Mouse (Mus musculus) CH12.LX (cell line): ENCODE results near the gene H2-Eb2. TPM values are rescaled to one million over a fixed set of nuclear protein-coding genes. Genes with fewer than 3 reads are reported as not detected.

Source experiments
- DNase-seq: peaks from one replicate; pipeline ENCODE4 v3.0.0-alpha.2; 2013; ENCODE audit errors: extremely low read depth
- H3K27ac ChIP-seq: 2 replicates; pipeline ENCODE4 v1.5.1; 2012; ENCODE audit warnings: low read depth, mild to moderate bottlenecking, control low read depth, moderate library complexity; ENCODE audit not compliant: insufficient read depth
- H3K27me3 ChIP-seq: replicated peaks from 2 replicates; pipeline ENCODE3; 2012; ENCODE audit warnings: inconsistent platforms
- H3K36me3 ChIP-seq, 2 experiments: replicated peaks in 1 of 2; 2 replicates each; pipeline versions ENCODE3 to v1.6.1; 2012; ENCODE audit warnings: inconsistent platforms in 1 of 2, low read length in 1 of 2, mild to moderate bottlenecking in 1 of 2, mixed read lengths in 1 of 2, moderate library complexity in 1 of 2; ENCODE audit not compliant: control insufficient read depth in 1 of 2, insufficient read depth in 1 of 2
- H3K4me1 ChIP-seq, 2 experiments: 2 replicates each; pipeline ENCODE4 v1.6.1; 2012; ENCODE audit warnings: inconsistent platforms in 1 of 2, moderate library complexity in 1 of 2; ENCODE audit not compliant: insufficient read depth in 2 of 2, control insufficient read depth in 1 of 2
- H3K4me2 ChIP-seq: 2 replicates; pipeline ENCODE4 v1.6.1; 2012; ENCODE audit warnings: low read depth, mild to moderate bottlenecking, control low read depth; ENCODE audit not compliant: poor library complexity, insufficient read depth, severe bottlenecking
- H3K4me3 ChIP-seq, 3 experiments: fragments of 150-350 bp in 1 of 3; sonication (generic) in 1 of 3; replicated peaks in 1 of 3; 2 replicates each; pipeline versions ENCODE3 to v1.5.1; 2011 to 2012; ENCODE audit warnings: low read depth in 2 of 3, low read length in 2 of 3, mild to moderate bottlenecking in 2 of 3, moderate library complexity in 2 of 3, control low read depth in 1 of 3, improper control_type of control experiment in 1 of 3, inconsistent platforms in 1 of 3, mixed read lengths in 1 of 3; ENCODE audit not compliant: poor library complexity in 1 of 3
- H3K79me2 ChIP-seq: replicated peaks from 2 replicates; pipeline ENCODE4 v1.6.1; 2012; ENCODE audit warnings: mild to moderate bottlenecking, moderate library complexity; ENCODE audit not compliant: control insufficient read depth, poor library complexity, insufficient read depth, severe bottlenecking; ENCODE audit errors: extremely low read depth
- H3K9ac ChIP-seq: 2 replicates; pipeline ENCODE4 v1.6.1; 2012; ENCODE audit warnings: low read depth, mild to moderate bottlenecking, control low read depth, moderate library complexity; ENCODE audit not compliant: insufficient read depth
- H3K9me3 ChIP-seq: replicated peaks from 2 replicates; pipeline ENCODE3; 2012; ENCODE audit warnings: low read length, inconsistent platforms, mixed read lengths
- BHLHE40 ChIP-seq: IDR thresholded peaks from 2 replicates; pipeline ENCODE4 v1.6.1; 2011; ENCODE audit warnings: mild to moderate bottlenecking, low read depth, low read length, improper control_type of control experiment
- CHD1 ChIP-seq: IDR thresholded peaks from 2 replicates; pipeline ENCODE4 v1.6.1; 2012; ENCODE audit warnings: low read depth, low read length, improper control_type of control experiment, inconsistent platforms
- CTCF ChIP-seq, 2 experiments: IDR thresholded peaks in 1 of 2; conservative IDR thresholded peaks in 1 of 2; 2 replicates each; pipeline ENCODE4 v1.5.1; 2011 to 2012; ENCODE audit warnings: low read depth in 2 of 2, low read length in 2 of 2, improper control_type of control experiment in 1 of 2, inconsistent platforms in 1 of 2, mild to moderate bottlenecking in 1 of 2, moderate library complexity in 1 of 2
- E2F4 ChIP-seq: IDR thresholded peaks from 2 replicates; pipeline ENCODE4 v1.6.1; 2011; ENCODE audit warnings: low read depth, low read length, improper control_type of control experiment; ENCODE audit not compliant: insufficient replicate concordance
- ELF1 ChIP-seq: IDR thresholded peaks from 2 replicates; pipeline ENCODE4 v1.6.1; 2014; ENCODE audit warnings: low read depth, mild to moderate bottlenecking, inconsistent platforms, low read length, improper control_type of control experiment
- IRF4 ChIP-seq: IDR thresholded peaks from 2 replicates; pipeline ENCODE4 v1.6.1; 2014; ENCODE audit warnings: low read depth, mild to moderate bottlenecking, inconsistent platforms, low read length, improper control_type of control experiment
- KAT2A ChIP-seq: IDR thresholded peaks from 2 replicates; pipeline ENCODE4 v1.6.1; 2012; ENCODE audit warnings: low read length, improper control_type of control experiment, inconsistent platforms; ENCODE audit not compliant: insufficient replicate concordance
- MAFK ChIP-seq: IDR thresholded peaks from 2 replicates; pipeline ENCODE4 v1.6.1; 2011; ENCODE audit warnings: low read length, improper control_type of control experiment; ENCODE audit not compliant: insufficient replicate concordance
- MEF2A ChIP-seq: IDR thresholded peaks from 2 replicates; pipeline ENCODE4 v1.6.1; 2014; ENCODE audit warnings: low read depth, mild to moderate bottlenecking, inconsistent platforms, low read length, improper control_type of control experiment, borderline replicate concordance
- MYC ChIP-seq: IDR thresholded peaks from 2 replicates; pipeline ENCODE4 v1.6.1; 2011; ENCODE audit warnings: low read depth, mild to moderate bottlenecking, improper control_type of control experiment, low read length
- NELFE ChIP-seq: IDR thresholded peaks from 2 replicates; pipeline ENCODE4 v1.6.1; 2011; ENCODE audit warnings: low read depth, low read length, improper control_type of control experiment
- NRF1 ChIP-seq: IDR thresholded peaks from 2 replicates; pipeline ENCODE4 v1.6.1; 2014; ENCODE audit warnings: low read depth, mild to moderate bottlenecking, inconsistent platforms, low read length, improper control_type of control experiment, moderate library complexity
- RAD21 ChIP-seq: IDR thresholded peaks from 2 replicates; pipeline ENCODE4 v1.6.1; 2011; ENCODE audit warnings: low read depth, mild to moderate bottlenecking, low read length, improper control_type of control experiment, moderate library complexity
- RCOR1 ChIP-seq: conservative IDR thresholded peaks from 2 replicates; pipeline ENCODE4 v1.6.1; 2012; ENCODE audit warnings: low read depth, mild to moderate bottlenecking, inconsistent platforms, low read length, improper control_type of control experiment
- SIN3A ChIP-seq: IDR thresholded peaks from 2 replicates; pipeline ENCODE4 v1.6.1; 2012; ENCODE audit warnings: low read length, improper control_type of control experiment, inconsistent platforms
- SMC3 ChIP-seq: IDR thresholded peaks from 2 replicates; pipeline ENCODE4 v1.6.1; 2011; ENCODE audit warnings: low read depth, low read length, improper control_type of control experiment
- TBP ChIP-seq: conservative IDR thresholded peaks from 2 replicates; pipeline ENCODE4 v1.6.1; 2011; ENCODE audit warnings: low read depth, low read length, improper control_type of control experiment
- TCF12 ChIP-seq: IDR thresholded peaks from 2 replicates; pipeline ENCODE4 v1.6.1; 2014; ENCODE audit warnings: low read depth, mild to moderate bottlenecking, inconsistent platforms, low read length, improper control_type of control experiment
- USF1 ChIP-seq: IDR thresholded peaks from 2 replicates; pipeline ENCODE4 v1.6.1; 2014; ENCODE audit warnings: low read depth, mild to moderate bottlenecking, inconsistent platforms, low read length, improper control_type of control experiment
- USF2 ChIP-seq: conservative IDR thresholded peaks from 2 replicates; pipeline ENCODE4 v1.6.1; 2011; ENCODE audit warnings: low read depth, low read length, improper control_type of control experiment
- ZC3H11A ChIP-seq: IDR thresholded peaks from 2 replicates; pipeline ENCODE4 v1.6.1; 2012; ENCODE audit warnings: low read depth, mild to moderate bottlenecking, inconsistent platforms, low read length, improper control_type of control experiment
- ZMIZ1 ChIP-seq: IDR thresholded peaks from 2 replicates; pipeline ENCODE4 v1.6.1; 2012; ENCODE audit warnings: low read depth, mild to moderate bottlenecking, inconsistent platforms, low read length, improper control_type of control experiment
- ZNF384 ChIP-seq: IDR thresholded peaks from 2 replicates; pipeline ENCODE4 v1.6.1; 2012; ENCODE audit warnings: low read depth, low read length, improper control_type of control experiment, inconsistent platforms
- dilution Hi-C: fragments of 300-500 bp; cut with MboI; formaldehyde crosslinking; loops from 2 replicates; pipeline ENCODE4 v1.14.3; 2020; ENCODE audit warnings: low sequenced_read_pairs; ENCODE audit not compliant: extremely low pct_unique_long_range_greater_than_20kb, extremely low pct_ligation_motif_present
- in situ Hi-C: fragments of 300-500 bp; cut with MboI; formaldehyde crosslinking; loops from 3 replicates; pipeline ENCODE4 v1.14.3; 2019; ENCODE audit warnings: low sequenced_read_pairs, low pct_ligation_motif_present, low pct_unique_long_range_greater_than_20kb, mixed read lengths
- polyA plus RNA-seq: library from polyadenylated mRNA; unstranded; fragments of >175 nt; gene quantifications from 2 replicates; pipeline ENCODE4 v1.2.1, GENCODE M21; 2012; ENCODE audit warnings: low read depth; ENCODE audit not compliant: insufficient read length
- total RNA-seq, 2 experiments: library from RNA; depleted of rRNA; stranded (reverse); fragments of 300-350 nt in 1 of 2; fragments of >200 nt in 1 of 2; gene quantifications; 2 replicates each; pipeline ENCODE4 v1.2.3; 2012 to 2014

Gene H2-Eb2
- total and polyA plus RNA-seq, 3 experiments = 5.8 to 11.4 (median 10.9) TPM

DNA sequence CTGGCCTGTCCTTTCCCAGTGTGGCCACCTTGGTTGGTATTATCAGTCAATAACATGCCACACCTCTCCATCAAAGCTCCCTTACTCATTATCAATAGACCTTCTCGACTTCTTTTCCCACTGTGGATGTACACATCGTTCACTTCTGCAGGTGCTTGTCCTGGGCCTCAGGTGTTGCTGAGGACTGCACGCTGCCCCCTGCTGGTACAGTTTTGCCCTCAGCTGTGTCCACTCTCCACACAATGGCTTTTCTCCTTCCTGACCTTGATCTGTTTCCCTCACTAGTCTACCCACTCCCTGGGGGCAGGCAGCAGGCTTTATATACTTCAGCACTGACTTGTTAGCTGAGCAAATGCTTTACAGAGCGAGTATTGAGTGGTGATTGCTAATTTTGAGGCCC is 39.6 kb upstream of the H2-Eb2 start:
- DNase-seq = peak; percentile 53
- H3K9ac ChIP-seq = no peak overlapping the region
- peaks cover 4% of the 10 kb centered on the region; the same call in 1 of the 2 replicates for H3K79me2 ChIP-seq
- TF ChIP-seq SMC3 = peak; percentile 52
- peak in 1 of 2 experiments; percentile 55; a peak in 2 of 4 replicates for TF ChIP-seq CTCF (conservative IDR thresholded peaks at IDR 0.05 in 1 of 2, IDR thresholded peaks at IDR 0.05 in 1 of 2; ENCODE audit: low read depth in 2 of 2, low read length in 2 of 2)
- 0 out of 2 replicates have a peak, but pooled peaks have one; percentile 37 for TF ChIP-seq SIN3A
- TF ChIP-seq RAD21 = peak; percentile 11
- TF ChIP-seq ZC3H11A = no peak
- TF ChIP-seq RCOR1 = no peak
- H3K4me2 ChIP-seq = no peak overlapping the region
- peaks cover 10 to 47% of the 10 kb centered on the region in 2 experiments for H3K36me3 ChIP-seq
- in situ Hi-C loops = no loop called here
- H3K4me1 ChIP-seq = peaks cover 7 to 22% of the 10 kb centered on the region in 2 experiments; a peak in 3 of 4 replicates
- peaks cover 3% of the 10 kb centered on the region for H3K9me3 ChIP-seq
- H3K27me3 ChIP-seq = no peaks in the 10 kb centered on the region
- dilution Hi-C loops = no loop called here
- H3K27ac ChIP-seq = no peak overlapping the region
- peak overlapping the region in 1 of 3 experiments; percentile 36 for H3K4me3 ChIP-seq

DNA sequence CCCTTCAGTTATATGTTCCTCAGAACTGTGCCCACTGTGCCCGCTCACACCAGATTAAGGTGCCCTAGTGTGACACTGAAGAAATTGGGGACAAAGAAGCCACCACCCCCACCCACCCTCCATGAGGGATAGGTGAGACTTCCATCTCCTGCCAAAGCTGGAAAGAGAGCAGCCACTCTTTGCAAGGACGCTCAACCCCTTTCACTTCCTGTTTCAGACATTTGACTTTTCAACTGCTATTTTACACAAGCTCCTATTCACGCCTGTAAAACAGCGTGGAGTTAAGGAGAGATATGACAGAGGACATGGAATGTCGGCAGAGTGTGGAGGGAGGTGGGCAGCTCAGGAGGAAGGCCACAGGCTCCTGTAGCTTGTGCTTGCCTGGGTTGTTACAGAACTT is 39.0 kb upstream of the H2-Eb2 start:
- Histone ChIP-seq H3K9me3 (peaks cover 3% of the 10 kb centered on the region), H3K9ac (no peak overlapping the region), H3K36me3 (peaks cover 10 to 42% of the 10 kb centered on the region in 2 experiments), H3K4me1 (peaks cover 7 to 28% of the 10 kb centered on the region in 2 experiments; a peak in 3 of 4 replicates), H3K79me2 (peaks cover 4% of the 10 kb centered on the region; the same call in 1 of the 2 replicates), H3K27ac (peak overlapping the region; percentile 57; the same call in 1 of the 2 replicates), H3K4me3 (peak overlapping the region; percentile 63 to 72 (median 69)), H3K27me3 (no peaks in the 10 kb centered on the region), H3K4me2 (peak overlapping the region; percentile 16; the same call in 1 of the 2 replicates)
- in situ Hi-C loops = no loop called here
- DNase-seq = peak; percentile 51
- peak; percentile 60 for TF ChIP-seq IRF4
- TF ChIP-seq ZNF384 = no peak
- TF ChIP-seq BHLHE40 = no peak
- no peak for TF ChIP-seq ZMIZ1
- peak; percentile 42; the same call in 1 of the 2 replicates for TF ChIP-seq ELF1
- dilution Hi-C loops = no loop called here

DNA sequence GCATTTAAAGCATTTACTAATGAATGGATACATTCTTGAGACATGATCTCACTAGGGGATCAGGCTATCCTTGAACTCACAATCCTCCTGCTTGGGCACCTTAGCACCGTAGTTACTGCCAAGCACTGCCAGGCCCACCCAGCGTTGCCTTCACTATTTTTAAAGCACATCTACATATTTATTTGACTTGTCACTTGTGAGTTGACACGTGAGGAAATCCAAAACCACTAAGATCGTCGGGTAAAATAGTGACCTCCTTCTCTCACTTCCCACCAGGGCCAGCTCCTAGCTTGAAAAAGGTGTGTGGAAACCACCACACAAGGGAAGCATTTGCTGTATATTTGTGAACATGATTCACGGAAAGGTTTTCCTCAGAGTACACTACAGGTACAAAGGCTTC is 38.5 kb upstream of the H2-Eb2 start:
- Histone ChIP-seq H3K4me2 (peak overlapping the region; percentile 85), H3K36me3 (peaks cover 10 to 38% of the 10 kb centered on the region in 2 experiments), H3K4me1 (peaks cover 7 to 28% of the 10 kb centered on the region in 2 experiments; a peak in 3 of 4 replicates), H3K27me3 (no peaks in the 10 kb centered on the region), H3K79me2 (peaks cover 4% of the 10 kb centered on the region; the same call in 1 of the 2 replicates), H3K27ac (peak overlapping the region; percentile 57), H3K9ac (peak overlapping the region; percentile 94; the same call in 1 of the 2 replicates), H3K4me3 (peak overlapping the region; percentile 63 to 72 (median 69)), H3K9me3 (peaks cover 3% of the 10 kb centered on the region)
- no peak for DNase-seq
- TF ChIP-seq IRF4 (no peak), MYC (no peak), ZMIZ1 (no peak), NRF1 (no peak), E2F4 (no peak), SMC3 (no peak), TBP (no peak), RCOR1 (no peak), MAFK (no peak), USF1 (no peak), BHLHE40 (no peak), ZNF384 (no peak), USF2 (no peak), NELFE (no peak), KAT2A (no peak), TCF12 (no peak), MEF2A (no peak), CHD1 (no peak)
- in situ Hi-C loops (no loop called here), dilution Hi-C loops (no loop called here)
